ENCODE assay signal across 8 mouse cellular contexts in the genomic region with DNA sequence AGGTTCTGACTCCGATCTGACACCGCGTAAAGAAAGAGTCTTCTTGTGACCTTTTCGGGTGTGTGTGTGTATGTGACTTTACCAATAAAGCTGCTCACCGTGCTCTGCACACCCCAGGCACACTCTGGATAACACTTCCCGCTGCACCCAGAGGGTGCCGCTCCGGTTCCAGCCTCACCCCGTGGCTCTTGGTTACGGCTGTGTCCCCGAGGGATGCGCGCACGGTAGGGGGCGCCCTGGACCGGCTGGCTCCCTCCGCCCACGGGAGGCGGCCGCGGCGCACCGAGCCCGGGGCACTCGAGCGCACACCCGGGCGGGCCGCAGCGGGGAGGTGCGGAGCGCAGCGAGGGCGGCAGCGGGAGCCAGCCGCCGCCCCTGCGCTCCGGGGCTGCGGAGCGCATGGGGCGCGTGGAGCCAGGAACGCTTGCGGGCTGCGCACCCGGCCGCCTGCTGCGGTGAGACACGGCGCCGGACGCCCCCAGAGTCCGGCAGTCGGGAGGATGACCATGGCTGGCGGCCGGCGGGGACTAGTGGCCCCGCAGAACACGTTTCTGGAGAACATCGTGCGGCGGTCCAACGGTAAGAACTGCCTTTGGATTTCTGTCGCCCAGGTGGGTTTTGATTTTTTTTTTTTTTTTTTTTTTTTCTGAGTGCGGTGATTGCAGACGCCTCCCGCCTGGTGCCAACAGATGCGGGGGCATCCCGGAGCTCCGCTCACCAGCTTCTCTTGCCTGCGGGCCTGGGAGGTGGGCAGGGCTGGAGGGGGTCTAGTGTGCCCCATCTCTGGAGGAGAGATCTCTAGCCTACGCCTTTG. TPM values are rescaled to one million over a fixed set of nuclear protein-coding genes. Genes with fewer than 3 reads are reported as not detected.
DNase-seq lines count a peak whose midpoint lies in the region; ATAC-seq lines count a peak whose summit lies in the region.

A gene (plus strand): TSS at position 267 of the 814 bp plus-strand sequence.

- under 1% methylated on average over 73 of the region's 73 CpGs for WGBS in intestine, embryonic 16.5 days

- H3K4me2 ChIP-seq in intestine, embryonic 16.5 days (ENCODE audit: low read depth, low read length), result peak within 1 kb of the TSS; percentile 91

- DNase-seq in adrenal gland, adult 8-10 months, result peak; percentile 80
- DNase-seq in embryo, embryonic 10.5 days (ENCODE audit: low spot score), result peak; percentile 85
- peak; percentile 76 to 79 for DNase-seq in gastrocnemius, postnatal 36 days
- DNase-seq in left cerebral cortex, postnatal 14 days (ENCODE audit: low spot score in 2 of 2), result peak; percentile 95 to 97
- peak; percentile 90 to 92 for DNase-seq in right cerebral cortex, postnatal 36 days (ENCODE audit: low spot score in 2 of 2)
- peak; percentile 75 to 82 for DNase-seq in urinary bladder, postnatal 36 days (ENCODE audit: low spot score in 2 of 2)

- H3K27ac ChIP-seq in intestine, embryonic 16.5 days (ENCODE audit: low read length), result no peak within 1 kb of the TSS

- H3K9me3 ChIP-seq in intestine, embryonic 16.5 days (ENCODE audit: control insufficient read depth, low read length), result no peaks in the 10 kb centered on the region

- peak within 1 kb of the TSS; percentile 65 for H3K9ac ChIP-seq in intestine, embryonic 16.5 days (ENCODE audit: low read depth, low read length)

- H3K4me3 ChIP-seq in intestine, embryonic 16.5 days (ENCODE audit: low read length), result peak within 1 kb of the TSS; percentile 63

- intact Hi-C loops in gastrocnemius, postnatal 36 days (cut with DNase I), result loop anchor here (2.0 kb wide), 2 partner anchors 408 to 522 kb away; no protein-coding TSS in a partner anchor
- intact Hi-C loops in left cerebral cortex, postnatal 14 days (cut with DNase I), result loop anchor here (1.0 to 10.0 kb wide), 3 partner anchors 152 to 408 kb away; no protein-coding TSS in a partner anchor

- peaks cover 7% of the 10 kb centered on the region for H3K27me3 ChIP-seq in intestine, embryonic 16.5 days (replicated peaks; ENCODE audit: control insufficient read depth, insufficient read depth, low read length)

- peaks cover 11% of the 10 kb centered on the region for H3K4me1 ChIP-seq in intestine, embryonic 16.5 days (ENCODE audit: control insufficient read depth, insufficient read depth, low read length)

- H3K36me3 ChIP-seq in intestine, embryonic 16.5 days (ENCODE audit: control insufficient read depth, insufficient read depth, low read length), result no peaks in the 10 kb centered on the region

- ATAC-seq in intestine, embryonic 16.5 days, result peak; percentile 96
- ATAC-seq in megakaryocyte-erythroid progenitor cell, adult 5-6 weeks (replicated peaks; ENCODE audit: low FRiP score, low TSS enrichment, poor library complexity, severe bottlenecking), result peak; percentile 96

RNA-seq across cellular contexts. Expression of the gene that starts here (rescaled TPM):
- total RNA-seq in adrenal gland, adult 8-10 months (2022), result under 1 TPM; 0.06 to 0.62 (median 0.28) TPM
- total RNA-seq in gastrocnemius, postnatal 36 days (2021), result not detected
- 0.64 and 0.65 TPM in 2 replicates for polyA plus RNA-seq in intestine, embryonic 16.5 days (2015; fragmentation: Nextera tagmentation; extraction: Ambion mirVana)
- 10 to 100 TPM; 55.6 to 67.5 TPM for total RNA-seq in left cerebral cortex, postnatal 14 days (2021)
- total RNA-seq in megakaryocyte-erythroid progenitor cell, adult 5-6 weeks (2014; fragmentation: Nextera tagmentation), result not detected in 2 replicates
- total RNA-seq in megakaryocyte-erythroid progenitor cell, adult 5-6 weeks (2017), result not detected in 2 replicates

Comparison
In these comparisons a context has a peak if more than half of its experiments do, and no peak if none do; other contexts are left out.
1. RNA of the gene that starts here (total RNA-seq): 55.6 to 67.5 TPM in left cerebral cortex, postnatal 14 days; 0.06 to 0.62 TPM in adrenal gland, adult 8-10 months, not detected in gastrocnemius, postnatal 36 days and not detected in megakaryocyte-erythroid progenitor cell, adult 5-6 weeks; every median in the first group is over 10 times any median in the second.
2. Peak in DNase-seq in adrenal gland, adult 8-10 months; RNA of the gene not detected or under 1 TPM.
3. Peak in DNase-seq in gastrocnemius, postnatal 36 days; RNA of the gene not detected or under 1 TPM.
4. Peak in ATAC-seq, H3K4me3 ChIP-seq, H3K9ac ChIP-seq and H3K4me2 ChIP-seq in intestine, embryonic 16.5 days; RNA of the gene not detected or under 1 TPM.
5. Peak in ATAC-seq in megakaryocyte-erythroid progenitor cell, adult 5-6 weeks; RNA of the gene not detected or under 1 TPM.
6. Peak in every context shown above with its lines, with median percentiles within 50 percentile points of each other: DNase-seq.